Mouse (Mus musculus) G1E (cell line): Measurements from ENCODE around the gene Impdh1.

Experiments used
- CTCF ChIP-seq: IDR thresholded peaks from 2 replicates; pipeline ENCODE4 v1.5.1; 2012; ENCODE audit warnings: low read depth, low read length, inconsistent platforms, mixed read lengths
- TAL1 ChIP-seq: conservative IDR thresholded peaks from 2 replicates; pipeline ENCODE4 v1.6.1; 2012; ENCODE audit warnings: low read depth, low read length, inconsistent platforms, mixed read lengths

- TF ChIP-seq TAL1 (no peak), CTCF (no peak)
Observed at GRCm38 (mm10) chr6:29179843-29180242, 36.3 kb downstream of the Impdh1 start.
